8 mouse cellular contexts compared by ENCODE assay signal in genomic region chr11:47379630-47379958, GRCm38 (mm10).
DNase-seq lines count a peak whose midpoint lies in the region; ATAC-seq and TF ChIP-seq lines count a peak whose summit lies in the region.

No protein-coding gene starts in this region.

- H3K4me2 ChIP-seq in kidney, embryonic 14.5 days (replicated peaks; ENCODE audit: low read depth, low read length), result peak overlapping the region; percentile 68
- peak overlapping the region; percentile 72 for H3K4me2 ChIP-seq in embryonic facial prominence, embryonic 13.5 days
- peak overlapping the region; percentile 66 for H3K4me2 ChIP-seq in hindbrain, postnatal 0 days (ENCODE audit: low read depth, low read length)
- H3K4me2 ChIP-seq in myocyte (ENCODE audit: low read depth), result peak overlapping the region; percentile 85

- no peaks in the 10 kb centered on the region for H3K27me3 ChIP-seq in kidney, embryonic 14.5 days (ENCODE audit: control insufficient read depth, insufficient read depth, low read length)
- no peaks in the 10 kb centered on the region for H3K27me3 ChIP-seq in embryonic facial prominence, embryonic 13.5 days
- no peaks in the 10 kb centered on the region for H3K27me3 ChIP-seq in hindbrain, postnatal 0 days (ENCODE audit: insufficient read depth, low read length)
- H3K27me3 ChIP-seq in myocyte (ENCODE audit: control insufficient read depth, insufficient read depth, insufficient read length), result no peaks in the 10 kb centered on the region

- H3ac ChIP-seq in myocyte (ENCODE audit: control insufficient read depth, insufficient read length), result peak overlapping the region; percentile 9

- WGBS in kidney, embryonic 14.5 days, result 31% methylated on average over 4 of the region's 4 CpGs
- 10% methylated on average over 4 of the region's 4 CpGs for WGBS in embryonic facial prominence, embryonic 13.5 days
- WGBS in hindbrain, postnatal 0 days, result 47% methylated on average over 4 of the region's 4 CpGs

- no peaks in the 10 kb centered on the region for H3K36me3 ChIP-seq in kidney, embryonic 14.5 days (ENCODE audit: control insufficient read depth, insufficient read depth, low read length)
- no peaks in the 10 kb centered on the region for H3K36me3 ChIP-seq in embryonic facial prominence, embryonic 13.5 days
- H3K36me3 ChIP-seq in hindbrain, postnatal 0 days (ENCODE audit: insufficient read depth, low read length), result no peaks in the 10 kb centered on the region
- H3K36me3 ChIP-seq in myocyte (ENCODE audit: control insufficient read depth, insufficient read depth), result no peaks in the 10 kb centered on the region

- 0 out of 2 replicates have a peak, but pooled peaks cover 4% of the 10 kb centered on the region for H3K4me1 ChIP-seq in kidney, embryonic 14.5 days (ENCODE audit: control insufficient read depth, insufficient read depth, low read length)
- H3K4me1 ChIP-seq in embryonic facial prominence, embryonic 13.5 days, result peaks cover 31% of the 10 kb centered on the region
- peaks cover 10% of the 10 kb centered on the region; the same call in 1 of the 2 replicates for H3K4me1 ChIP-seq in hindbrain, postnatal 0 days (ENCODE audit: insufficient read depth, low read length)

- TF ChIP-seq POLR2A in myocyte (IDR thresholded peaks at IDR 0.05; ENCODE audit: insufficient read length, low read depth), result no peak

- no peaks in the 10 kb centered on the region for H3K9me3 ChIP-seq in kidney, embryonic 14.5 days (ENCODE audit: control insufficient read depth, low read length)
- no peaks in the 10 kb centered on the region for H3K9me3 ChIP-seq in embryonic facial prominence, embryonic 13.5 days
- H3K9me3 ChIP-seq in hindbrain, postnatal 0 days (ENCODE audit: low read length), result no peaks in the 10 kb centered on the region

- DNase-seq in kidney, adult 9 months, result no peak
- no peak for DNase-seq in hindbrain, postnatal 0 days (ENCODE audit: low spot score)
- no peak for DNase-seq in urinary bladder, postnatal 4 days (ENCODE audit: low spot score in 2 of 2)
- DNase-seq in left cerebral cortex, postnatal 4 days, result no peak

- peak overlapping the region; percentile 36 for H3K4me3 ChIP-seq in kidney, embryonic 14.5 days (ENCODE audit: low read length)
- peak overlapping the region; percentile 51 for H3K4me3 ChIP-seq in embryonic facial prominence, embryonic 13.5 days
- peak overlapping the region; percentile 37 for H3K4me3 ChIP-seq in hindbrain, postnatal 0 days (ENCODE audit: low read length)
- peak overlapping the region; percentile 39 for H3K4me3 ChIP-seq in myocyte

- H3K9ac ChIP-seq in kidney, embryonic 14.5 days (ENCODE audit: low read depth, low read length), result peak overlapping the region; percentile 65; the same call in 1 of the 2 replicates
- H3K9ac ChIP-seq in embryonic facial prominence, embryonic 13.5 days, result peak overlapping the region; percentile 54
- peak overlapping the region; percentile 25; the same call in 1 of the 2 replicates for H3K9ac ChIP-seq in hindbrain, postnatal 0 days (replicated peaks; ENCODE audit: low read length)

- TF ChIP-seq CTCF in hindbrain, postnatal 0 days (IDR thresholded peaks at IDR 0.05; ENCODE audit: low read depth), result no peak

- 0 out of 2 replicates have a peak, but pooled peaks have one; percentile 2 for ATAC-seq in kidney, embryonic 14.5 days (ENCODE audit: low FRiP score, low TSS enrichment)
- ATAC-seq in embryonic facial prominence, embryonic 13.5 days (ENCODE audit: insufficient number of reproducible peaks, insufficient read depth, low FRiP score, low TSS enrichment, low read depth), result no peak
- ATAC-seq in hindbrain, postnatal 0 days, result no peak
- ATAC-seq in CD4-positive, CD25-positive, alpha-beta regulatory T cell, adult 4 months, result no peak

- peak overlapping the region; percentile 74; the same call in 1 of the 2 replicates for H3K27ac ChIP-seq in kidney, embryonic 14.5 days (ENCODE audit: low read depth, low read length)
- H3K27ac ChIP-seq in embryonic facial prominence, embryonic 13.5 days, result peak overlapping the region; percentile 98
- peak overlapping the region; percentile 27; the same call in 1 of the 2 replicates for H3K27ac ChIP-seq in hindbrain, postnatal 0 days

- peaks cover 7% of the 10 kb centered on the region for H3K79me2 ChIP-seq in myocyte (ENCODE audit: control insufficient read depth, insufficient read depth)

- intact Hi-C loops in left cerebral cortex, postnatal 4 days (cut with DNase I), result no loop called here

TF ChIP-seq in myocyte, 11 proteins besides CTCF, POLR2A, EP300 and RAD21:
- TF ChIP-seq E2F4 (IDR thresholded peaks at IDR 0.05; ENCODE audit: insufficient read depth) (no peak), MAX (IDR thresholded peaks at IDR 0.05; ENCODE audit: low read depth) (no peak), SRF (IDR thresholded peaks at IDR 0.05; ENCODE audit: control insufficient read depth, insufficient read length, low read depth) (no peak), TCF3 (IDR thresholded peaks at IDR 0.05; ENCODE audit: insufficient read length, low read depth) (no peak), MYOD1 (IDR thresholded peaks at IDR 0.05; ENCODE audit: control insufficient read depth in 1 of 3, insufficient read length in 2 of 3, low read depth in 2 of 3) (no peak), REST (IDR thresholded peaks at IDR 0.05; ENCODE audit: insufficient read depth, insufficient read length) (no peak), USF1 (IDR thresholded peaks at IDR 0.05; ENCODE audit: low read depth) (no peak), TCF12 (IDR thresholded peaks at IDR 0.05; ENCODE audit: insufficient read depth, poor library complexity, severe bottlenecking) (no peak), POLR2AphosphoS2 (IDR thresholded peaks at IDR 0.05; ENCODE audit: insufficient read length, low read depth) (no peak), CEBPB (IDR thresholded peaks at IDR 0.05; ENCODE audit: insufficient read depth, poor library complexity, severe bottlenecking) (no peak), MYOG (IDR thresholded peaks at IDR 0.05; ENCODE audit: control insufficient read depth in 1 of 3, insufficient read depth in 1 of 3, insufficient read length in 2 of 3, low read depth in 2 of 3) (no peak)

Comparison
In these comparisons a context has a peak if more than half of its experiments do, and no peak if none do; other contexts are left out.
1. H3K27ac ChIP-seq: peak in every context shown above with its lines; median percentile 98 in embryonic facial prominence, embryonic 13.5 days; 74 in kidney, embryonic 14.5 days; 27 in hindbrain, postnatal 0 days.